Mouse (Mus musculus) layer of hippocampus, adult 11-12 months (tissue): Measurements from ENCODE around the gene Hyou1.
A peak's percentile ranks its signal among the peaks of the same experiment; 100 is the strongest.
"Not testable (repeated sequence)": the region's sequence is repeated elsewhere in the genome, so short reads cannot be mapped to it uniquely, and the experiment has no call there.

Experiments used
- DNase-seq: peaks from one replicate; pipeline ENCODE4 v3.0.0; 2022; ENCODE audit warnings: low spot score

The Hyou1 gene

DNA sequence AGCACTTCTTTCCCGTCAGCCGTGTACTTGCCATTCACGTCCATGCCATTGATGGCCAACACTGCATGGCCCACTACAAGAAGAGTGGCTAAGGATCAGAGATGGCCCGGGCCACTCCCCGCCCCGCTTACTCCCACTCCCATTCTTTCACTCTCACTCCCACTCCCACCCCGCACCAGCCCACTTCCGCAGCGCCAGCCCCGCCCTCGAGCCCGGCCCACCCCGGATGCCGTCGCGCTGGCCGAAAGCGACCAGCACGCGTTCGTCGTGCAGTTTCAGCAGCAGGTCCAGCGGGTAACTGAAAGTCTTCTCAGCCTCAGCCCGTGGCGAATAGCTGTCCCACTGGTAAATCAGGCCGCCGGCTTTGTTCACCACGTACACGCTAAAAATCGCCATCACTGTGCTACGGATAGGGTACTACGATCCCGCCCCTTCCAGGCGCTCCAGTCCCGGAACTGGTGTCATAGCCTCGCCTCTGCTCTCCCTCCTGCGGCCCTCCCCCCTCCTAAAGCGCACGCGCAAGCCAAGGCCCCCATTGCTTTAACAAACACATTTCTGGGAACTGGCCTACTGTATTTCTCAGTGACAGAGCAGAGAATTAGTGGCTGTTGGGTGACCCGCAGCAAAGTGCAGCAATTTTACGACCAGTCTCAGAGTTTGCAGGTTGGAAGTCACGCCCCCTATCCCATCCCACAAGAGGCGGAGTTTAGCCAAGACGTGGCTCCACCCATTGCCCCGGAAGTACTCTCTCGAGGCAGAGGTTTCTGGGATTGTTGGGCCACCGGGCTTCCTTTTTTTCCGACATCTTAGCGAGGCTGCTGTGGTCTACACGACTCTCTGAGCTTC, 27.8 kb downstream of the Hyou1 start, which contains the start of the genes Rps25 and Trappc4:
Gene Rps25, plus strand, starts transcription at position 234 of the 846 bp plus-strand sequence.
Gene Trappc4, minus strand, starts transcription at position 695 of the 846 bp plus-strand sequence.
- peak; percentile 93 for DNase-seq

DNA sequence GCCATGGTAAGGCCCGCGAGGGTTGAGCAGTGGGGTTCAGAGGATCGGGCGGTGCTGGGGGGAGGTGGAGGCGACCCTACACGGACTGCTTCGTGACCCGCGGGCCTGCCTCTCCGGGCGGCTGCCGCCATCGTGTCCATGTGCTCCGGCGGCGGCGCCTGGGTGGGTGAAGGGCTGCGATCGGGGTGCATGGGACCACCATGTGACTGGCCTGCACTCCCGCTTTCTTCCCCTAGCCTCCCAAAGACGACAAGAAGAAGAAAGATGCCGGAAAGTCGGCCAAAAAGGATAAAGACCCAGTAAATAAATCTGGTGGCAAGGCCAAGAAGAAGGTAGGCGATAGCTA, 28.4 kb downstream of the Hyou1 start:
- DNase-seq, result no peak

DNA sequence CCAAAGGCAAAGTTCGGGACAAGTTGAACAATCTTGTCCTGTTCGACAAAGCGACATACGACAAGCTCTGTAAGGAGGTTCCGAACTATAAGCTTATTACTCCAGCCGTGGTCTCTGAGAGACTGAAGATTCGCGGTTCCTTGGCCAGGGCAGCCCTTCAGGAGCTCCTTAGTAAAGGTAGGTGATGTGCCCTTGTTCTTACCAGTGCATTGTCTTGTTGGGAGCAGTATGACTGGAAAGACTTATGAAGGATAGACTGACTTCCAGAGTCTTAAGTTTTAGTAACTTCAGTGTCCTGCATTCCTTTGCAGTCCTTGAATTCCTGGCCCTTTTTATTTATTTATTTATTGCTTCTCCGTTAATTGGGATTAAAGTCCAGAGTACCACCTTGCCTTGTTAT, 29.4 kb downstream of the Hyou1 start:
- not testable (repeated sequence) for DNase-seq

DNA sequence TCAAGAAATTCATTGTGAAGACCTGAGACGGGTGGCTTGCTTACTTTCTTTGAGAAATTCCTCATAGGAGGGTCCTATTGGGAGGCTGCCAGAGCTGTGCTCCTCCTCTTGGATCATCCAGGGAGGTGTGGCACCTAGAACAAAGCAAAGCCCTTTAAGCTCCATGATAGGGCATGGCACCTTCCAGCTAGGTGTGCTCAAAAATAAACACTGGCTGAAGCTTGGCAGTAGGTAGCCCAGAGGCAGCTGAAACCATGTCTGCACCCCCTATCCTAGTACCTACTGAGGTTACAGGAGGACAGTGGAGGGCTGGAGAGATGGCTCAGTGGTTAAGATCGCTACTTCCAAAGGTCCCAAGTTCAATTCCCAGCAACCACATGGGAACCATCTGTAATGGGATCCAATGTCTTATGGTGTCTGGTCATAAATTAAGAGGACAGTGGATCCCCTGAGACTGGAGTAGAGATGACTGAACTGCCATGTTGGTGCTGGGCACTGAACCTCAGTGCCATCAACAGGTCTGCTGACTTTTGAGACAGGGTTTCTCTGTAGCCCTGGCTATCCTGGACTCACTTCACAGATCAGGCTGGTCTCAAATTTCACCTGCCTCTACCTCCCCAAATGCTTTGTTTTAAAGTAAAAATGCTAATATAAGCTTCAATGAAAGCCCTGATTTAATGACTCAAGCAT, 31.5 kb downstream of the Hyou1 start:
- no peak for DNase-seq

DNA sequence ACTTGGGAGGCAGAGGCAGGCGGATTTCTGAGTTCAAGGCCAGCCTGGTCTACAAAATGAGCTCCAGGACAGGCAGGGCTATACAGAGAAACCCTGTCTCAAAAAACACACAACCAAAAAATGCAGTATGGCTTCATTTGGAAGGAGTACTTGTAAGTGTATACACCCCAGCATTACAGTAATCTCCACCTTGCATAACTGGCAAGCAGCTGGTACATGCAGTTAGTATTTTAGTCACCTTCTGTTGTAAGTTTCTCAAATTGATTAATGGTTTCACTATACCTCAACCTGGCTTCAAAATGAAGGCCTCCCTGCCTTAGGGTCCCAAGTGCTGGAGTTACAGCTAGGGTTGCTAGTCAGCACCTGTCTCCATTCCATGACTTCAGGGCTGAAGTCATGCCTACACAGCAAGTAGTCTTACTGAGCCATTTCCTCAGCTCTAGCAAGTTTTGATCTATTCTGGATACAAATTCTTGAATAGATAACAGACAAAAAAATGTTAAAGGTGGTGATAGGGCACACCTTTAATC, 32.4 kb downstream of the Hyou1 start:
- no peak for DNase-seq

DNA sequence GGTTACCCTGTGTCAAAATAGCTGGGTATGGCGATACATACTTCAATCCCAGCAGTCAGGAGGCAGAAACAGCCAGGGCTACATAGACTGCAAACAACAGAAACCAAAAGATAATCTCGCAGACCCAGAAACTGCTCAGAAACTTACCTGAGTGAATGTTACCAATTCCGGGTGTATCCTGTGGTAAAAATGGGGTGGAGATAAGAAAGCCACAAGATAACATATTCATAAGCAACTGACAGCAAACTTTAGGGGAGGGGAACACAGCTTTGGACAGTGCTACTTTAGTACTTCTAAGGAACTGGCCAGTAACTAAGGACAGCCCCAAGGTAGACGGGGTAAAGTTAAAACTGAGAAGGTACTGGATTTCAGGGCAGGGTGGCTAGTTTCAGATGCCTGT, 33.0 kb downstream of the Hyou1 start:
- DNase-seq, result no peak

DNA sequence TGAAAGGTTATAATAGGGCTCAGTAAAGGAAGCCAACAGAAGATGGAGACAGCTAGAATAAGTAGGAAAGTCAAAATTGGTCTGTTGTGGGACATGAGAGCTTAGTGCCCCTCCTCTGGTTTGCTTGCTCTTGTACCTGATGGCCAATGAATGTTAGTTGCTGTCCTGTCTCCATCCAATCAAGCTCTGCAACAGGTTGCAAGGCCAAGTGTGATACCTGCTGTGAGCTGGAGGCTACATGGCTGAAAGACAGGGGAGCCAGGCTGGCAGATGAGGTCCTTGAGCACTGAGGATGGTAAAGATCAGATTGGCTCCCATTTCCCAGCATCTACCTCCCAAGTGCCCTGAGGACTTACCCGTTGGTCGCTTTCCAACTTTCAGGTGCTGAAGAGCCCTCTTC, 33.5 kb downstream of the Hyou1 start:
- no peak for DNase-seq

DNA sequence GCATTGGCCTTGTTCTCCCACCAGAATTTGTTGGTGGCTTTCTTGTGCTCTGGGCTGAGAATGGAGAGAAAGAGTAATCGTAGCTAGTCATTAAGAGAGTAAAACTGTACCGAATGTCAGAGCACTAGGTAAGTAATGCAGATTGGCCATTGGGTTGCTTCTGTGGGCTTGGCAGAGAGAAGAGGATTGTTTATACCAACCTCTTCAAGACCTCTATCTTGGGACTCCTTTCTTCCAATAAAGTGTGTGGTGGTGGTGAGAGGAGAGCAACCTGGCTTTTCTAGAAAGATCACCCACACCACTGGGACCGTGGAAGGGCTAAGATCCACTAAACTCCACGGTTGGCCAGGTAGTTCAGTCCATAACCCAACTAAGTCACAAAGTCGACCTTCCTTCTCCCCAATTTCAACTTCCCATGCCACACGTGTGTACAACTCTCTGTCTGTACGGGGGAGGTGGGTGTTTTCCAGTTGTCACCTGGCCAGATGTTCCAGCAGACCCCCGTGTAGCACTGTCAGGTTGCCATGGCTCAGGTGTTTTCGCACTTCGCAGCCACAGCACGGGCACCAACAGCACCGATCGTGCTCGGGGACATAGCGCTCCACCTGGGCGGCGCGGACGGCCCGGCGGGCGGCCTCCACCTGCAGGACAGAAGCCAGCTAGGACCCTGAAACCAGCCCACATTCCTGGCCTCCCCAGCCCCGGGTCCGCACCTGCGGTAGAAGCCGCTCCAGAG, 38.0 kb downstream of the Hyou1 start:
- no peak for DNase-seq

DNA sequence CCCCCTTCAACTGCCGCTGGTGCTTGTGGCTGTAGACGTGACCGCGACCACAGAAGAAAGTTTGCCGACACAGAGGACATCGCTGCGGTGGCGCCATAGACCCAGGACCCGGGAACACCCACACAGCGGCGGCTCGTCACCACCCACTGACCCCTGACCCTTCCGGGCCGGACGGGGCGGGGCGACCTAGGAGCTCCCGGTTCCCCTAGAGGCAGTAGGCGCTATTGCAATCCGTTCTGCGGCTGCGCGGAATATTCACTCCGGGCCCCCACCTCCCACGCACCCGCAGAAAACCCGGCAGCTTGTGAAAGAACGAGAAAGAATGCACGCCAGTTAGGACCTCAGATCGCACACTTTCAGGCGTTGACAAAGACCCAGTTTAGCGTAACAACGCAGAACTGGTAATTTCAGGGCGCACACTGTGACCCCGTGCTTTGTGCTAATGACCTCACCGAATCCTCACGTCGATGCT, 38.6 kb downstream of the Hyou1 start:
- DNase-seq, result peak; percentile 96

DNA sequence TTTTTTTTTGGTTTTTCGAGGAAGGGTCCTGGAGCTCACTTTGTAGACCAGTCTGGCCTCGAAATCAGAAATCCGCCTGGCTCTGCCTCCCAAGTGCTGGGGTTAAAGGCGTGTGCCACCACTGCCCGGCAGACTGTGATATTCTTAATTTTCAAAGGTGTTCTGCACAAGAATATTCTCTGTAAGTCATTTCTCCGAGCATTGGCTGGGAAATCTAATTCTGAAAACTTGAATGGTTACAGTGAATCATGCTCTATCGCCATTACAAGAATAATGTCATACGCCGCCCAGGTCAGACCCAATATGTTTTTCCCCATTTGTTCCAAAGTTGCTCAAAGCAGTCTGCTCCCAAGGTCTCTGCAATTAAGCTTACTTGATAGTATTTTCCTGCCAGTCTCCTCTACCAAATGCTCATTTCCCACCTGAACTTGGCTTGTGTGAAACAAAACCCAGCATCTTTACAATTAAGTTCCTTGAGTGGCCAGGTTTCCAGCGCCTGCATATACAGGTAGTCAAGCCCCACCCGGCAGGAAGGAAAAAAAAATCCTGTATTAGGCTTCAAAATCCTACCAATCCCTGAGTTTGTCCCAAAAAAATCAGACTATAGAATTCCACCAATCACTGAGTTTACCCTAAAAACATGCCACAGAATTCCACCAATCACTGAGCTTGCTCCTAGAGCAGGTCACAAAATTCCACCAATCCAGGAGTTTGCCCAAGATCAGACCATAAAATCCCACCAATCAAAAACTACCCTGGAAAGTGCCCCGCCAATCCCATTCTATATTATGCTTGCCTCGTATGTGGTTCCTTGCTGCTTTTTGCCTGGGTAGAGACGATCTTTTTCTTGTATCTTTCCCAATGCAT, 39.5 kb downstream of the Hyou1 start, which contains the start of gene Ccdc84:
Gene Ccdc84, minus strand, starts transcription at position 51 of the 867 bp plus-strand sequence.
- DNase-seq, result no peak

DNA sequence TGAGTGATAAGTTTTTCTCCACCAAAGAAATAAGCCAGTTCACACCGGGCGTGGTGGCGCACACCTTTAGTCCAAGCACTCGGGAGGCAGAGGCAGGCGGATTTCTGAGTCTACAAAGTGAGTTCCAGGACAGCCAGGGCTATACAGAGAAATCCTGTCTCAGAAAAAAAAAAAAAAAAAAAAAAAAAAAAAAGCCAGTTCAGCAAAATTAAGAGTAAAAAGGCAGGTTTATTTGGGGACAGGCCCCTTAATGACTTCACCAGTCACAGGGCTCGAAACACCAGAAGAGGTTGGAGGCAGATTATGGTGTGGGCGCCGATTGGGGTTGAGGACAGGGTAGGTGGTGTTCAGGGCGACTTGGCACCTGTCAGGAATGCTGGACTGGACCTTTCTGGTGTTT, 40.4 kb downstream of the Hyou1 start:
- not testable (repeated sequence) for DNase-seq

DNA sequence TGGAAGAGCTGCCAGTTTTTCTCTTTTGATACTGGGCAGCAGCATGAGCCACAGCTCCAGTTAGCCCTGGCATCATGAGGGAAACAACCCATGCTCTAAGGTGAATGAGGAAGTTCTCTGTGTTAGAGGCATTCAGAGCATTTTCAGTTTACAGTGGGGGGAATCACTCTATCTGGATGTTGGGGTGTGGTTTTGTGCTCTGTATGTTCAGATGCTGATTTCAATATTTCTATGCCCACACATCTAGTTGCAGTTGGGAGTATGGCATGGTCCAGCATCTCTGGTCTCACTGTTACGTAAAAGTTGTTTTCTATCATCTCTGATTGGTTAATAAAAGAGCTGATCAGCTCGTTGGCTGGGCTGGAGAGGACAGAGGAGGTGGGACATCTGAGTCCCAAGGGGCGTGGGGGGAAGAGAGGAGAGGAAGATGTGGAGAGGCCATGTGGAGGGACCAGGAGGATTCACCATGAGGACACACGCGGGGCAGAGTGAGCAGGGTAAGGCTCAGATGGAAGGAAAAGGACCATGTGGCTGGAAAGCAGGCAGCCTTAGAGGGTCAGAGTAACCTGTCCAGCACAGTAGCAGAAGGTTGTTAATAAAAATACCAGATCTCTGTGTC, 41.1 kb downstream of the Hyou1 start:
- DNase-seq, result no peak

DNA sequence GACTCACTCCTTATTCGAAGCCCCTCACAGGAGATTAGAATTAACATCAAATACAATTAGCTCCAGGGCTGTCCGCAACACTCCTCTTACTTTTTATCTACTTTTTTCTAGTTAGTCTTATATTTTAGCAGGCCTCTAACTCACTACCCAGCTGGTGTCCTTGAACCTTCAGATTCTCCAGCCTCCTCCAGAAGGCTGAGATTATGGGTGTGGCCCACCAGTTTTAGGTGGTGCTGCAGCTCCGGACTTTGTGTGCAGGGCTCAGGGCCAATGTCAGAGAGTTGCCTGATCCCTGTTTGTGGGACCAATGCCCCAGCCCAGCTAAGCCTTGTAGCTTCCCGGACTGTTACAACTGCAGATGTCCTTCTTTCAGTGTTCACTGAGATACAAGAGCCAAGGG, 44.3 kb downstream of the Hyou1 start:
- DNase-seq, result no peak

DNA sequence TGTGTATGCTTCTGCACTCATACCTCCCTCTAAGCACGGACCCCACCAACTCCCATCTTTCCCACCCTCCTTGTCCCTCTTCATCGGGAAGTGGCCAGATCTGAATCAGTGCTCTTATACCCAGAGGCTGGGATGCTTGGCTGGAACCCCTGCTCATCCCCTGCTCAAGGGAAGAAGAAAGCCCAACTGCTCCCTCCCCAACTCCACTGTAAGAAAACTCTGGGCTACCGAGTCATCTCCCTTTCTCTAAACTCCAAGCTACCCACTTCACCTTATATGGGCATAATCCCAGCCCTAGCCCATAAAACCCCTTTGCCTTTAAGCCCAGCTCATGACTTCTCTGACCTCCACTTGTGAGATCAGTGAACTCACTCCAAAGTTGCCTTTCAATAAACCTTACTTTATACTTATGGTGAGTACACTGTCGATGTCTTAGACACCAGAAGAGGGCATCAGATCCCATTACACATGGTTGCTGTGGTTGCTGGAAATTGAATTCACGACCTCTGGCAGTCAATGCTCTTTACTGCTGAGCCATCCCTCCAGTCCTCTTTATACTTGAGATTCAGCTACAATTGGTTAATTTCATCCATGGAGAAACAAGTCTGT, 53.4 kb downstream of the Hyou1 start:
- no peak for DNase-seq

DNA sequence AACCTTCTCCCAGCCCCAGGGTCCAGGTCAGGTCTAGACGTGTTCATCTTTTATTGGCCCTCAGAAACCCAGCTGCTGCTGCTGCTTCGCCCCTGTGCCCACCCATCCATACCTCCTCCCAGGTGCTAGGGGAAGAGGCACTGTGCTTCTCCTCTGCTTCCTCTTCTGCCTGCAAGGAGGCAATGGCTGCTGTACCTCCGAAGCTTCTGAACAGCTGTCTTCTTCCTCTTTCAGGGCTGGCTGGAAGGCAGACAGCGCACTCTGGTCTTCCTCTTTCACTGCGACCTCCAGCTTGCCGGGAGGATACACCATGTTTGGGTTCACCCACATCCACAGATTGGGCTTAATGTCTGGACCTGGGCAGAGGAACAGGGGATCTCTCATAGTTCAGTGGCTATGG, 56.5 kb downstream of the Hyou1 start:
- DNase-seq, result no peak

DNA sequence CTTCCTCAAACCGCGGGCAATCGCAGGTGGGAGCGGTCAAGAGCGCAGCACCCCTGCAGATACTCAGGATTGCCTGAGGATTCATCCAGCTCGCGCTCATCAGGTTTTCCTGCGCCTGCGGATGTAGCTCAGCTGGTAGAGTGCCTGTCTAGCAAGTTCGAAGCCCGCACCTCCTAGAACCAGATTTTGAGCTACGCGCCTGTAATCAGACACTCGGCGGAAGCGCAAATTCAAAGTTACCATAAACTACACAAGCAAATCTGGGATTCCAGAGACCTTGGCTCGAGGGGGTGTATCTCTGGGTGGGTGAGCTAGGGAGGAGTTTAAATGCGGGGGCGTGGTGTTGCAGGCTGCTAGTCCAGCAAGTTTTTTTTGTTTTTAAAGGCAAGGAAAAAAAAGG, 61.7 kb downstream of the Hyou1 start, which contains the start of gene Foxr1:
Gene Foxr1, minus strand, starts transcription at position 176 of the 400 bp plus-strand sequence.
- no peak for DNase-seq
